18 mouse cellular contexts compared by ENCODE assay signal in genomic region chrX:167149400-167149799, GRCm38 (mm10). TPM values are rescaled to one million over a fixed set of nuclear protein-coding genes. Genes with fewer than 3 reads are reported as not detected.
DNase-seq lines count a peak whose midpoint lies in the region; ATAC-seq lines count a peak whose summit lies in the region.
"Had no signal": no experiment of that assay in that cellular context is flagged by ENCODE, and none has a peak within 500 bp of the region (broad histone marks: within the 10 kb centered on the region; RNA-seq: fewer than 3 reads in every experiment).

No protein-coding gene starts in this region.

- no peak for DNase-seq in frontal cortex, postnatal 25 days (ENCODE audit: low spot score in 2 of 2)
- DNase-seq in layer of hippocampus, adult 9-11 months = peak; percentile 46
- DNase-seq in layer of hippocampus, postnatal 10 days (ENCODE audit: low spot score in 2 of 2) = no peak
- peak; percentile 75 for DNase-seq in brain, adult 2 months (ENCODE audit: low read depth, low spot score)
- no peak for DNase-seq in adrenal gland, adult 8-10 months
- DNase-seq: adrenal gland, postnatal 14 days; B cell, adult 2 months; cerebellum, adult 11-12 months; cerebellum, adult 8-10 months; cerebellum, postnatal 10 days; cerebellum, postnatal 36 days; embryo, embryonic 11 days; gastrocnemius, postnatal 10 days; gastrocnemius, postnatal 36 days had no signal

- ATAC-seq in frontal cortex, adult (ENCODE audit: low TSS enrichment) = peak; percentile 81
- ATAC-seq: forebrain, embryonic 13.5 days; forebrain, embryonic 16.5 days; Patski had no signal

RNA-seq across cellular contexts. Expression of gene Tmsb4x, which starts 59.7 kb away (rescaled TPM):
- total RNA-seq in layer of hippocampus, postnatal 10 days (2021) = 1,000 to 10,000 TPM; 2,084 to 2,121 TPM
- 100 to 1,000 TPM; 368 to 589 (median 495) TPM for total RNA-seq in adrenal gland, adult 8-10 months (2022)

Comparison
In these comparisons a context has a peak if more than half of its experiments do, and no peak if none do; other contexts are left out.
1. DNase-seq: peak in layer of hippocampus, adult 9-11 months (single experiment) and brain, adult 2 months (single experiment); none in frontal cortex, postnatal 25 days (0 of 2), layer of hippocampus, postnatal 10 days (0 of 2) and adrenal gland, adult 8-10 months (single experiment).